Mouse (Mus musculus): ENCODE results near the gene Olfr545.

GRCm38 (mm10) chr7:102511927-102512326 is 12.6 kb upstream of the Olfr545 start:
- TF ChIP-seq POLR2A (IDR thresholded peaks at IDR 0.05; ENCODE audit: low read depth, low read length) (no peak), CTCF (conservative IDR thresholded peaks at IDR 0.05; ENCODE audit: insufficient read depth, insufficient read length, low read depth, low read length) (no peak)
